Mouse (Mus musculus) hindbrain, embryonic 14.5 days (tissue): ENCODE measurements around the gene Rcl1. TPM values are rescaled to one million over a fixed set of nuclear protein-coding genes. Genes with fewer than 3 reads are reported as not detected.

Experiments
- ATAC-seq: fragments of 200-750 bp; cut with Nextera tagmentation; 2 replicates; pipeline ENCODE4 v1.8.0; 2017; ENCODE audit warnings: moderate number of reproducible peaks, mild to moderate bottlenecking, moderate TSS enrichment, moderate library complexity; ENCODE audit not compliant: low FRiP score
- DNase-seq: peaks from one replicate; pipeline ENCODE4 v3.0.0-alpha.2; 2015; ENCODE audit warnings: low spot score
- H3K27ac ChIP-seq: fragments of 300-500 bp; sonication (generic); 2 replicates; pipeline ENCODE4 v1.5.1; 2014; ENCODE audit warnings: mild to moderate bottlenecking, moderate library complexity
- H3K27me3 ChIP-seq: fragments of 300-500 bp; sonication (generic); 2 replicates; pipeline ENCODE4 v1.6.1; 2014; ENCODE audit warnings: mild to moderate bottlenecking, low read length, mixed read lengths; ENCODE audit not compliant: control insufficient read depth, insufficient read depth
- H3K36me3 ChIP-seq: fragments of 300-500 bp; sonication (generic); replicated peaks from 2 replicates; pipeline ENCODE4 v1.6.1; 2014; ENCODE audit not compliant: control insufficient read depth, insufficient read depth
- H3K4me1 ChIP-seq: fragments of 300-500 bp; sonication (generic); replicated peaks from 2 replicates; pipeline ENCODE4 v1.6.1; 2014; ENCODE audit warnings: antibody characterized with exemption, low read length, mixed read lengths; ENCODE audit not compliant: control insufficient read depth, insufficient read depth
- H3K4me2 ChIP-seq: fragments of 300-500 bp; sonication (generic); replicated peaks from 2 replicates; pipeline ENCODE4 v1.6.1; 2014; ENCODE audit warnings: mild to moderate bottlenecking, moderate library complexity
- H3K4me3 ChIP-seq: fragments of 300-500 bp; sonication (generic); replicated peaks from 2 replicates; pipeline ENCODE4 v1.5.1; 2014; ENCODE audit warnings: mild to moderate bottlenecking, low read length
- H3K9ac ChIP-seq: fragments of 300-500 bp; sonication (generic); 2 replicates; pipeline ENCODE4 v1.6.1; 2014
- H3K9me3 ChIP-seq: fragments of 300-500 bp; sonication (generic); 2 replicates; pipeline ENCODE4 v1.6.1; 2016; ENCODE audit warnings: low read length; ENCODE audit not compliant: control insufficient read depth
- WGBS: fragments of 180-500 bp; shearing (Covaris S2); extraction: QIAGEN DNeasy Blood & Tissue Kit; methylation state at CpG from one replicate; pipeline ENCODE4 v1.1.7; 2014; 5-methylcytosine and 5-hydroxymethylcytosine counted together
- polyA plus RNA-seq: library from polyadenylated mRNA; unstranded; fragments of >200 nt; fragmentation: Nextera tagmentation; extraction: Ambion mirVana; gene quantifications from 2 replicates; pipeline ENCODE4 v1.2.1, GENCODE M21; 2014

Gene Rcl1
- polyA plus RNA-seq, 1 experiment from 2014 or later: 30.8 TPM

DNA sequence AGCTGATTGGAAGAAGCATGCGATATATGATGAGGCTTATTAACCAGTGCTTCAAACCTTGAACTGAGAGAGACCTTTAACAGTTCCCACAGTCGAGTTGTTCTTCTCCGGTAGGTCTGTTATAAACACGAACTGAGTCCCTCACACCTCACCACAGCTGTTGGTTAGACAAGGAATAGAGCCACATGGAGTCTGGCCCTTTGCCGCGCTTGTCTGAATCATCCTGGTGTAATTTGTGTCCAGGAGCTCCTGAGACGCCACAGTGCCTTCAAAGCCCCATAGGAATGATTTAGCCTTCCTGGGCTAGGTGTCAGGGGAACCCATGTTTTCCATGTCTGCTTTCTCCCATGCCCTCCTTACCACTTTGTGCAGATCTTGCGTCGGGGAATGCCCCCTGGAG, 20.2 kb downstream of the Rcl1 start:
- no peaks in the 10 kb centered on the region for H3K4me1 ChIP-seq
- 91% methylated on average over 9 of the region's 9 CpGs for WGBS
- DNase-seq: no peak
- no peak overlapping the region for H3K4me2 ChIP-seq
- no peak overlapping the region for H3K9ac ChIP-seq
- no peak overlapping the region for H3K27ac ChIP-seq
- H3K9me3 ChIP-seq: no peaks in the 10 kb centered on the region
- no peak for ATAC-seq
- H3K27me3 ChIP-seq: no peaks in the 10 kb centered on the region
- H3K4me3 ChIP-seq: no peak overlapping the region
- peaks cover 12% of the 10 kb centered on the region for H3K36me3 ChIP-seq

DNA sequence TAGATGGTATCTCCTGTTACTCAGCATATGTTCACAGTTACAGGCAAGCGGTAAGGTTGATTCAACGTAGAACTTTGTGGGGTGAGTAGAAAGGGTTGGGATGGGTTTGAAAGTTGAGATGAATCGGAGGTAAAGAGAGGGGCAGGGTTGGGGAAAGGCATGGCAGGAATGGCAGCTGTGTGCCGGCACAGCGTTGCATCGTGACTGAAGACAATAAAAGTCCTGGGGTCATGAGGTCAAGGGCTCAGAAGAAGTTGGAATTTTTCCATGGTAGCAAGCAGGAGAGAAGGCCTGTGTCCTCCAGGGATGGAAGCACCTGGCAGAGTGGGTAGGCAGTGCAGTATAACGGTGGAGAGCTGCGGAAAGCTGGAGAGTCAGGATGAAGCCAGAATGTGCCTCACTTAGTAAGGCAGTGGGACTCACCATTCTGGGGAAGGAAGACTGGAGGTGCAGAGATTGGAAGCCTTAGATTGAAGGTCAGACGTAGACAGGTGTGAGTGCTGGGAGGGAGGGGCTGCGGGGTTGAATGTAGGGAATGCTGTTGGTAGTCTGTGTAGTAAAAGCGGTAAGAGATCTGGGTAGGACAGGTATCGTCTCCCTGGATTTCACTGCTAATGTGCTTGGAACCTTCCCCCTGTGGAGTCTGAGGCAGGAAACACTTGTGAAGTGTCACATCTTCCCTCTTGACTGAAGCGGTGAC, 23.9 kb downstream of the Rcl1 start:
- DNase-seq (no peak), ATAC-seq (no peak)
- H3K27ac ChIP-seq: no peak overlapping the region
- no peak overlapping the region for H3K9ac ChIP-seq
- H3K4me1 ChIP-seq: no peaks in the 10 kb centered on the region
- H3K9me3 ChIP-seq: no peaks in the 10 kb centered on the region
- peaks cover 4% of the 10 kb centered on the region; the same call in 1 of the 2 replicates for H3K36me3 ChIP-seq
- no peak overlapping the region for H3K4me3 ChIP-seq
- H3K4me2 ChIP-seq: no peak overlapping the region
- 85% methylated on average over 13 of the region's 13 CpGs for WGBS
- no peaks in the 10 kb centered on the region for H3K27me3 ChIP-seq

DNA sequence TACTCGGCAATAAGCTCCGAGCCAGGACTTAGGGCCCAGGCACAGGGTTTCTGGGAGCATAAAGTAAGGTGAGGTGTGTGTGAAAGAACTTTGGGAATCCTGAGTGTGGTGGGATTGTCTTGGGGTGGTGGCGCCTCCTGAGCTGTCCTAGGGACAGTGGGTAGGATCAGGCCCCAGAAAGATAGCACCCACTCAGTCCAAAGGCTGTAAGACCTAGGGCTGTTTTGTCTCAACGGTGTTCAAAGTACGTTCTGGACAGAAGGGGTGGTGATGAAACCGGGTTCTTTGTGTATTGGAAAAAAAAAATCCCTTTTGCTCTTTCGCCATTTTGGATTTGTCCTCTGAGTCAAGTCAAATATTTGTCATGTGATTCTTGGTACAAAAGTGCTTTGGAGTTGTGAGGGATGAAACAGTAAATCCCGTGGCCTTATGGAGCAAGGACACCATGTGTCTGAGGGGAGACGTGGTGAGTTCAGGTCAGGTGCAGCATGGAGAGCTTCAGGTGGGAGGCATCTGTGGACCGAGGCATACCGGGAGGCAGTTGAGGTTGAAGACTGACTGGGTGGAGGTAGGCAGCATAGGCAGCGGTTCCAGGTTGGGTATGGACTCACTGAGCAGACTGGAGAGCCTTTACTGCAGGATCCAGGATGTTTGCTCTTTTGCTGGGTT, 25.3 kb downstream of the Rcl1 start:
- H3K27me3 ChIP-seq: no peaks in the 10 kb centered on the region
- no peak overlapping the region for H3K27ac ChIP-seq
- peaks cover 11% of the 10 kb centered on the region; the same call in 1 of the 2 replicates for H3K36me3 ChIP-seq
- H3K4me1 ChIP-seq: no peaks in the 10 kb centered on the region
- whole genome bisulfite sequencing: 94% methylated on average over 12 of the region's 12 CpGs
- no peak for DNase-seq
- ATAC-seq: no peak
- H3K4me2 ChIP-seq: no peak overlapping the region
- H3K9me3 ChIP-seq: no peaks in the 10 kb centered on the region
- H3K4me3 ChIP-seq: no peak overlapping the region
- no peak overlapping the region for H3K9ac ChIP-seq

DNA sequence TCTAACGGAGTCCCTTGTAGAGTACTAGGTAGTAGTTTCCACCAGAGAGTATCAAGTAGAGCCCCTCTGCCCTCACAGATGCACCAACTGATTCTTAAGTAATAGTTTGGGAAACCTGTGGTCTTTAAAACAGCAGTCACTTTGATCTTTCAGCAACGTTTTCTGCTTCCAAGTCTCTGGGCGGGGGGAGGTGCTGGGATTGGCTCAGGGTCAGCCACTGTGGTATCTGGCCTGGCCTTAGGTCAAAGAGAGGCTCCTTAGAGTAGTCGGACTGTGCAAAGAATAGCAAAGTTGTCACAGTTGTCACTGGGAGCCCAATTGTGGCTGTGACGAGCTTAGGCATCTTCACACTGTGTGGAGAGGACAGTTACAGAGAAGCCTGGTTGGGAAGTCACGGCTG, 26.2 kb downstream of the Rcl1 start:
- H3K9ac ChIP-seq: no peak overlapping the region
- peaks cover 11% of the 10 kb centered on the region; the same call in 1 of the 2 replicates for H3K36me3 ChIP-seq
- 64% methylated on average over 6 of the region's 6 CpGs for WGBS
- no peak overlapping the region for H3K4me2 ChIP-seq
- no peak overlapping the region for H3K4me3 ChIP-seq
- H3K4me1 ChIP-seq: no peaks in the 10 kb centered on the region
- DNase-seq (no peak), ATAC-seq (no peak)
- H3K9me3 ChIP-seq: no peaks in the 10 kb centered on the region
- H3K27me3 ChIP-seq: no peaks in the 10 kb centered on the region
- H3K27ac ChIP-seq: no peak overlapping the region

DNA sequence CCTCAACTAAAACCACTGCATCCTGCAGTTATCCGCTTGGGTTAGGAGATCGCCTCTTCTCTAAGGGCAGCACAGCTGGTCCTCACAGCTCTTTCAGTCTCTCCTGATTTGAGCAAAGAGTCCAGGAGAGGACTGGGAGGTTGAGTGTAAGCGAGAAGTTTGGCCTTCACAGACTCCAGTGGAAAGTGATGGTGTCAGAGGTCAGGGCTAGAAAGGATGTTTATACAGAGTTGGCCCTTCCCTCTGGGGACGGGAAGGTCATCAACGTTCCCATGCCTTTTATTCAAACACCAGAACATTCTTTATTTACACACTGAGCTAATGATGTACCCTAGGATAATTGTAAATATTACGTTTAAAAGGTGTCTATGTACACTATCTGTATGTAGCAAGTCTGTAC, 27.0 kb downstream of the Rcl1 start:
- 89% methylated on average over 6 of the region's 6 CpGs for WGBS
- ATAC-seq: no peak

DNA sequence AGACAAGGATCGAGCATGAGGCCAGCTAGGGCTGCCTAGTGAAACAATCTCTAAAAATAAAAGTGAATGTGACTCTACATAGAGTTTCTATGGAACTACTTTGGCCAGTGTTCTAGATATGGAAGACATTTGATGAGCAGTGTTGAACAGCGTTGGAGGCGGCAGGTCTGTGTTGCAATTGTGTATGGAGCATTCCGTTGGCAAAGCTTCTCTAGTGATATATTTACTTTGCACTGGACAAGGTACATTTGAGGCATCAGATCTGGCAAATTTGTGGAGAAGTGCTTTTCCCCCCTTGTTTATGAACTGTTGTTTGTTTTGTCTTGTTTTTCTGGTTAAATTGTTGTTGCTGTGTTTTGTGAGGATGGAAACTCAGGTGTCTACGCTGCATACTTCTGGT, 28.4 kb downstream of the Rcl1 start:
- ATAC-seq (no peak), DNase-seq (no peak)
- no peaks in the 10 kb centered on the region for H3K27me3 ChIP-seq
- WGBS: 98% methylated on average over 5 of the region's 5 CpGs
- H3K36me3 ChIP-seq: peaks cover 10% of the 10 kb centered on the region
- no peak overlapping the region for H3K4me3 ChIP-seq
- no peaks in the 10 kb centered on the region for H3K4me1 ChIP-seq
- H3K4me2 ChIP-seq: no peak overlapping the region
- no peaks in the 10 kb centered on the region for H3K9me3 ChIP-seq
- no peak overlapping the region for H3K9ac ChIP-seq
- no peak overlapping the region for H3K27ac ChIP-seq

More for the DNA sequence above, 27.0 kb downstream of the Rcl1 start:
- no peak overlapping the region for H3K4me3 ChIP-seq
- no peaks in the 10 kb centered on the region for H3K9me3 ChIP-seq
- H3K4me1 ChIP-seq: no peaks in the 10 kb centered on the region
- no peak for DNase-seq
- no peaks in the 10 kb centered on the region for H3K27me3 ChIP-seq
- no peak overlapping the region for H3K9ac ChIP-seq
- H3K36me3 ChIP-seq: peaks cover 7% of the 10 kb centered on the region; the same call in 1 of the 2 replicates
- no peak overlapping the region for H3K27ac ChIP-seq
- H3K4me2 ChIP-seq: no peak overlapping the region

DNA sequence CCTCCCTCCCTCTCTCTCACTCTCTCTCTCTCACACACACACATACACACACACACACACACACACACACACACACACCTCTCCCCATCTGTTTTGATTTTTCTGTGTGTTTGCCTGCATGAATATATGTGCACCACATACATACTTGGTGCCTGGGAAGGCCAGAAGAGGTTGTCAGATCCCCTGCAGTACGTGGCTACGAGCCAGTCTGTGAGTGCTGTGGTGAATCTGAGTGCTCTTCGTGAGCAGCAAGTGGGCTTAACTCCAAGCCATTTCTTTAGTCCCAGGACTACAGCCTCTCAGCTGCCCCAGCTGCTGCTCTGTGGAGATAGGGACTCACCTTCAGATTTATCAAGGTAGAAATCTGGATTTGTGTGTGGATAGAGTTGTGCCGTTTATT, 30.0 kb downstream of the Rcl1 start:
- 79% methylated on average over 4 of the region's 4 CpGs for WGBS
- peaks cover 20% of the 10 kb centered on the region for H3K36me3 ChIP-seq
- no peak overlapping the region for H3K4me2 ChIP-seq
- no peak overlapping the region for H3K9ac ChIP-seq
- H3K4me1 ChIP-seq: no peaks in the 10 kb centered on the region
- H3K4me3 ChIP-seq: no peak overlapping the region
- H3K9me3 ChIP-seq: no peaks in the 10 kb centered on the region
- ATAC-seq (no peak), DNase-seq (no peak)
- no peaks in the 10 kb centered on the region for H3K27me3 ChIP-seq
- no peak overlapping the region for H3K27ac ChIP-seq

DNA sequence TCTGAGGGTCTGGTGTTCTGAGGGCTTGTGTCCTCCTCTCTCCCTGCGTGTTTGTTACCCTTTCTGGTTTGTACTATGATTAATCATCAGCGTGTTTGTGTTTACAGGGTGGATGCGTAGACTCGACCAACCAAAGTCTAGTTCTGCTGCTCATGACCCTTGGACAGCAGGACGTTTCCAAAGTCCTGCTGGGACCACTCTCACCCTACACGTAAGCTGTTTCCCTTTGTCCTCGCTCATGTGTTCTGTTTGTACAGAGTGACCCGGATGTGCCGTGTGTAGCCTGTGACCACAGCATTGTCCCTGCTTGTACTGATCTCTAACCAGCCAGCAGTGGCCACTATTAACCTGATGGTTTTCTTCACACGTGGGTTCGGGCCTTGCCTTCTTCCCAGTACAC, 33.1 kb downstream of the Rcl1 start:
- H3K9me3 ChIP-seq: no peaks in the 10 kb centered on the region
- H3K27ac ChIP-seq: no peak overlapping the region
- ATAC-seq: no peak
- 89% methylated on average over 11 of the region's 11 CpGs for WGBS
- no peaks in the 10 kb centered on the region for H3K27me3 ChIP-seq
- H3K36me3 ChIP-seq: peaks cover 23% of the 10 kb centered on the region
- no peak overlapping the region for H3K4me3 ChIP-seq
- no peak overlapping the region for H3K4me2 ChIP-seq
- H3K9ac ChIP-seq: no peak overlapping the region
- no peak for DNase-seq
- H3K4me1 ChIP-seq: no peaks in the 10 kb centered on the region

DNA sequence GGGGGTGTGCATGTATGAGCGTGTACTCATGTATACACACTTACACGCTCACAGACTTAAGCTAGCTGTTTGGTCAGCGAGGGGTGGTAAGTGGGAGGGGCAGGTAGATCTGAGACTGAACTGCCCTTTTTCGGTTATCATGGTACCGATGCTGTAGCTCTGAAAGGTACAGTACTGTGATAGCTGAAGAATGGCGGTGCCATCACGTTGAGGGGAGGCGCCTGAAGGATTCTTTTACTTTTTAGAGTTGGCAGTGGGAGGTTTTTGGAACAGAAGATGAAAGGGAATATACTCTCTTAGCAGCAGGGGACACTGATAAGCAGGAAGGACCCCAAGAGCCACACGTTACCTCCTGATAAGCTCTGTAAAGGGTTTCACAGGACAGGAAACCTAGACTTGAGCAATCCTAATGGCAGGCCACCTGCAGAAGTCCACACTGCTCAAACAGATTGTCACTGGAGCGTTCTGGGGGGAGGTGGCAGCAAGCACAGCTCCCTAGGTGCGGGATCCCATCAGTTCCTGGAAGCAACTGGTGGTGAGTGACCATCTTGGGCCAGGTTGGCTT, 34.1 kb downstream of the Rcl1 start:
- H3K9me3 ChIP-seq: no peaks in the 10 kb centered on the region
- H3K27ac ChIP-seq: no peak overlapping the region
- H3K4me3 ChIP-seq: no peak overlapping the region
- no peaks in the 10 kb centered on the region for H3K4me1 ChIP-seq
- 95% methylated on average over 11 of the region's 11 CpGs for WGBS
- no peak overlapping the region for H3K4me2 ChIP-seq
- H3K36me3 ChIP-seq: peaks cover 22% of the 10 kb centered on the region
- ATAC-seq: no peak
- DNase-seq: no peak
- H3K27me3 ChIP-seq: no peaks in the 10 kb centered on the region
- H3K9ac ChIP-seq: no peak overlapping the region
